ENCODE assay signal across 22 mouse cellular contexts in genomic region chr17:44943536-44944090, GRCm38 (mm10).
A peak's percentile ranks its signal among the peaks of the same experiment; 100 is the strongest.
DNase-seq lines count a peak whose midpoint lies in the region; ATAC-seq and TF ChIP-seq lines count a peak whose summit lies in the region.
"Had no signal": no experiment of that assay in that cellular context is flagged by ENCODE, and none has a peak within 500 bp of the region (broad histone marks: within the 10 kb centered on the region; RNA-seq: fewer than 3 reads in every experiment).

No protein-coding gene starts in this region.

- no peak overlapping the region for H3K27ac ChIP-seq in liver, adult 2 months (replicated peaks; ENCODE audit: insufficient read depth, low read depth, low read length)
- H3K27ac ChIP-seq in liver, postnatal 0 days (ENCODE audit: low read depth): no peak overlapping the region
- H3K27ac ChIP-seq: embryonic facial prominence, embryonic 15.5 days; kidney, embryonic 15.5 days; limb, embryonic 15.5 days; liver, embryonic 15.5 days; midbrain, embryonic 13.5 days; stomach, postnatal 0 days had no signal

- TF ChIP-seq EP300 in liver, postnatal 0 days (IDR thresholded peaks at IDR 0.05; ENCODE audit: low read depth): no peak

- no peak for ATAC-seq in liver, postnatal 0 days
- ATAC-seq: forebrain, embryonic 16.5 days; midbrain, embryonic 13.5 days had no signal

- TF ChIP-seq POLR2A in liver, adult 2 months (IDR thresholded peaks at IDR 0.05; ENCODE audit: extremely low read depth, insufficient read depth, low read length): no peak

- no peak overlapping the region for H3K4me2 ChIP-seq in liver, postnatal 0 days (ENCODE audit: low read depth, low read length)
- H3K4me2 ChIP-seq: embryonic facial prominence, embryonic 15.5 days; heart, embryonic 12.5 days; kidney, embryonic 15.5 days; limb, embryonic 15.5 days; liver, embryonic 15.5 days; midbrain, embryonic 13.5 days had no signal

- H3K27me3 ChIP-seq in liver, adult 2 months (ENCODE audit: control insufficient read depth, insufficient read depth, low read length): no peaks in the 10 kb centered on the region
- no peaks in the 10 kb centered on the region for H3K27me3 ChIP-seq in liver, postnatal 0 days (ENCODE audit: insufficient read depth, low read length)
- H3K27me3 ChIP-seq: embryonic facial prominence, embryonic 15.5 days; heart, embryonic 12.5 days; kidney, embryonic 15.5 days; limb, embryonic 15.5 days; liver, embryonic 15.5 days; midbrain, embryonic 13.5 days had no signal

- 53% methylated on average over 4 of the region's 4 CpGs for WGBS in liver, adult 2 months
- whole genome bisulfite sequencing in liver, postnatal 0 days (ENCODE audit: insufficient replicate concordance): 61% methylated on average over 4 of the region's 4 CpGs

- H3K9ac ChIP-seq in liver, adult 2 months (ENCODE audit: low read depth, low read length): no peak overlapping the region
- no peak overlapping the region for H3K9ac ChIP-seq in liver, postnatal 0 days (replicated peaks)
- H3K9ac ChIP-seq: embryonic facial prominence, embryonic 15.5 days; heart, embryonic 12.5 days; kidney, embryonic 15.5 days; limb, embryonic 15.5 days; liver, embryonic 15.5 days; midbrain, embryonic 13.5 days had no signal

- no peaks in the 10 kb centered on the region for H3K9me3 ChIP-seq in liver, postnatal 0 days (ENCODE audit: low read length)
- H3K9me3 ChIP-seq: embryonic facial prominence, embryonic 15.5 days; heart, embryonic 12.5 days; kidney, embryonic 15.5 days; limb, embryonic 15.5 days; liver, embryonic 15.5 days; midbrain, embryonic 13.5 days had no signal

- H3K36me3 ChIP-seq in liver, adult 2 months (ENCODE audit: control insufficient read depth, insufficient read depth, low read length): no peaks in the 10 kb centered on the region
- no peaks in the 10 kb centered on the region for H3K36me3 ChIP-seq in liver, postnatal 0 days (replicated peaks; ENCODE audit: insufficient read depth, low read length)
- H3K36me3 ChIP-seq: embryonic facial prominence, embryonic 15.5 days; heart, embryonic 12.5 days; kidney, embryonic 15.5 days; limb, embryonic 15.5 days; liver, embryonic 15.5 days; midbrain, embryonic 13.5 days had no signal

- H3K4me3 ChIP-seq in liver, adult 2 months (ENCODE audit: insufficient read depth, low read depth, low read length): no peak overlapping the region
- no peak overlapping the region for H3K4me3 ChIP-seq in liver, postnatal 0 days (ENCODE audit: low read depth, low read length)
- H3K4me3 ChIP-seq: embryonic facial prominence, embryonic 15.5 days; heart, embryonic 12.5 days; kidney, embryonic 15.5 days; limb, embryonic 15.5 days; liver, embryonic 15.5 days; midbrain, embryonic 13.5 days had no signal

- TF ChIP-seq CTCF in liver, adult 2 months (IDR thresholded peaks at IDR 0.05; ENCODE audit: low read depth, low read length): no peak
- no peak for TF ChIP-seq CTCF in liver, postnatal 0 days (IDR thresholded peaks at IDR 0.05; ENCODE audit: low read depth)

- H3K79me2 ChIP-seq in liver, adult 2 months (ENCODE audit: control insufficient read depth, insufficient read depth, low read length): no peaks in the 10 kb centered on the region

- peak; percentile 58 for DNase-seq in liver, adult 2 months (ENCODE audit: extremely low read depth, low read depth, low spot score)
- no peak for DNase-seq in liver, postnatal 0 days
- DNase-seq in adipocyte (ENCODE audit: low spot score): peak; percentile 23
- peak; percentile 33 for DNase-seq in adrenal gland, postnatal 14 days
- peak; percentile 10 for DNase-seq in testis, postnatal 14 days (ENCODE audit: low spot score)
- no peak for DNase-seq in layer of hippocampus, adult 18-20 months (ENCODE audit: low spot score in 2 of 2)
- DNase-seq in kidney, postnatal 4 days: no peak
- DNase-seq: cerebellum, adult 9-10 months; gastrocnemius, postnatal 25 days; heart, postnatal 10 days; kidney, adult 11 months; kidney, postnatal 36 days; left cerebral cortex, postnatal 4 days; thymus, postnatal 14 days had no signal

- H3K4me1 ChIP-seq in liver, adult 2 months (ENCODE audit: control insufficient read depth, insufficient read depth, low read length): peaks cover 11% of the 10 kb centered on the region
- no peaks in the 10 kb centered on the region for H3K4me1 ChIP-seq in liver, postnatal 0 days (ENCODE audit: insufficient read depth)
- H3K4me1 ChIP-seq: embryonic facial prominence, embryonic 15.5 days; kidney, embryonic 15.5 days; limb, embryonic 15.5 days; liver, embryonic 15.5 days; midbrain, embryonic 13.5 days had no signal

Comparison
In these comparisons a context has a peak if more than half of its experiments do, and no peak if none do; other contexts are left out.
1. DNase-seq: peak in liver, adult 2 months (single experiment), adipocyte (single experiment), adrenal gland, postnatal 14 days (single experiment) and testis, postnatal 14 days (single experiment); none in liver, postnatal 0 days (single experiment), layer of hippocampus, adult 18-20 months (0 of 2) and kidney, postnatal 4 days (0 of 2).